Mouse (Mus musculus): ENCODE measurements around the gene Slfn2. TPM values are rescaled to one million over a fixed set of nuclear protein-coding genes. Genes with fewer than 3 reads are reported as not detected.

Gene Slfn2
- total RNA-seq, 2 experiments from 2014 or later: 13.3 to 50.9 TPM

GRCm38 (mm10) chr11:83070321-83070970 is 5.5 kb downstream of the Slfn2 start:
- no peak for ATAC-seq (replicated peaks; ENCODE audit: poor library complexity)

DNA sequence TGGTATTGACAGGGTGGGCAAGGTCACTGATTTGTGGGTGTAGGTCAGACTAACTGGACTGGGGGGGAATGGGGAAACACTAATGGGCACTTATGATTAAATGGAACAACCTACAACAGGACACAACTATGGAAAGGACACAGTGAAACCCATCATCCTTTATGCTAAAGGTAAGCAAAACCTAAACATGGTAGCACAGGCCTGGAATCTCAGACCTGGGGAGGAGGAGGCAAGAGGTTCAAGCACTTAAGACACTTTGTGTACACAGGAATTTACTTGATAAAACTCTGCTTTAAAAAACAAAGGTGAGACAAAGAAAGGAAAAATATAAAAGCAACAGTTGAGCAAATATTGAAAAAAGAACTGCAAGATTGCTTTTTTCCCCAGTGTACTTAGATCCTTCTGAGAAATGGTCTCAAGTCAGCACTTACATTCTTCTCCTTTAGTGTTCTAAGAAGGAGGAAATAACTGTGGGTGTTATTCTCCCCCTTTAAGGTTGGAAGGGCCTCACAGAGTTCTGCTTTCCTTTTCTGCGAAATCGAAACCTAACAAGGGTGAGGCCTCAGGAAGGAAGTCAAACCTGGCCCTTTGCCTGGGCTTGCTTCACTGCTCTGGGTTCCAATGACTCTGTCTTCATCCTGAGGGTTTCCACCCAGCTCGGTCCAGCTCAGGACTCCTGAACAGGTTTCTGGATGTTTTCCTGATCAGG is 13.0 kb downstream of the Slfn2 start:
- peak; percentile 97 for ATAC-seq (replicated peaks; ENCODE audit: poor library complexity)

- ATAC-seq (replicated peaks; ENCODE audit: poor library complexity): no peak
These were observed 13.7 kb downstream of the Slfn2 start for GRCm38 (mm10) chr11:83078423-83079140.

- ATAC-seq (replicated peaks; ENCODE audit: poor library complexity): no peak
These were observed 14.7 kb downstream of the Slfn2 start for GRCm38 (mm10) chr11:83079487-83080199.

DNA sequence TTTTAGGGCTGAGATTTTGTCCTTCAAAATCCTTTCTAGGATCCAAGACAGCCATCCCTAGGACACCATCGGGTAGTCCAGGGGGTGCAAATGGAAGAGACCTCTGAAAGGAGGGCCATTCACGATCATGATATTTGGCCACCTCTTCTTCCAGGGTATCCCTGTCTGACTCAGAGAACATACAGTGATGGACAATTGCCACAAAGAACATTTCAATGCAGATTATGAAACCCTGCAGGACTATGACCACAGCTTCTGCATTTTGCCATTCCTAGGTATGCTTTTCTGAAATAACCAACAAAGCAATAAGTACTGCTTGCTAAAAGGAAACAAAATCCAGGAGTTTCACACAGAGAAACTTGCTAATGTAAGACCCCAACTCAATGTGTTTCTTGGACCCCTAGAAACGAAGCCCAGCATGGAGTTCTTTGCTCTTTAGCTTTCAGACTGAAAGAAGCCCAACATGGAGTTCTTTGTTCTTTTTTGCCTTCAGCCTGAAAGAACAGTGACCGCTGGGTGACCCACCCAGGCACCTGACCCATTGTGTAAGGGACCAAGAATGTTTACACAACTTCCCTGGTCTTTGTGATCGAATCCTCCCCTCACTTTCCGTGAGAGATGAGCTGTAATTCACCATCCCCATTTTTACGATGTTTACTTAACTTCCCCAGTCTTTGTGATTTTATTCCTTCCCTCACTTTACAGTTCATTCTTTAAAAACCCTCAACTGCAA is 18.0 kb downstream of the Slfn2 start:
- peak; percentile 54 for ATAC-seq (replicated peaks; ENCODE audit: poor library complexity)

GRCm38 (mm10) chr11:83084161-83084560 is 19.2 kb downstream of the Slfn2 start:
- ATAC-seq (replicated peaks; ENCODE audit: poor library complexity): no peak

DNA sequence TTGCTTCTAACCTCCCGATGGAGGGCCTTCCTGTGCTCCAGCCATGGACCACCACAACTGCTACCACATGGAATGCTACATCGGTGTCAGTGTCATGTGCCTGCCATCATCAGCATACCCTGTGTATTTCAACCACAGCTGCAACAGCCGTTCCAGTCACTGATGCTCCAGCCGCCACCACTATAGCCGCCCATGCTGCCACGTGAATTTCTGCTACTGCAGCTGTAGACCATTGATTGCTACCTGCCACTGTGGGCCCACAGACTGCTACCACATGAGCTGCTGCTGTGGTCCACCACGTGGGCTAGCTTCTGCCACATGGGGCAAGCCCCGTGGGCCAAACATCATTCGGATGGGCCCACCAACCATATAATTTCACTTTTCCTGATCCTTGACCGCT is 19.8 kb downstream of the Slfn2 start:
- ATAC-seq (replicated peaks; ENCODE audit: poor library complexity): no peak

DNA sequence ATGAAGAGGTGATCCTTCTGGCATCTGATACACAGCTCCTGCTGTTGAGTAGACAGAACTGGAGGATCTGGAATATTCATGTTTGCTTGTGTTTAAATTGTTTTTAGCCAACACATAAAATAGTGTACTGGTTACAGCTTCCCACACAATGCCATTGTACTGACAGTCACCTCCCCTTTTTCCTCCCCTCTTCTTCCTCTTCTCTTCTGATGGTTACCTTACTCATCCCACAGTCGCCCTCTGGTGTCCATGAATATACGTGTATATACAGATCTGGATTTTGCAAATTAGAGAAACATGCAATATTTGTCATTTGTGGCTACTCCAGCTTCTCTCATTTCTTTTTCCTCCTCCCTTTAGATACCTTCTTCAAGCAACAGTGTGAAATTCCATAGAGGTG is 50.2 kb downstream of the Slfn2 start:
- ATAC-seq (replicated peaks; ENCODE audit: poor library complexity): 0 out of 2 replicates have a peak, but pooled peaks have one; percentile 31

GRCm38 (mm10) chr11:83116597-83117227 is 51.8 kb downstream of the Slfn2 start, which contains the start of gene Slfn1:
Gene Slfn1 (plus strand): TSS chr11:83116849.
- 0 out of 2 replicates have a peak, but pooled peaks have one; percentile 39 for ATAC-seq (replicated peaks; ENCODE audit: poor library complexity)

DNA sequence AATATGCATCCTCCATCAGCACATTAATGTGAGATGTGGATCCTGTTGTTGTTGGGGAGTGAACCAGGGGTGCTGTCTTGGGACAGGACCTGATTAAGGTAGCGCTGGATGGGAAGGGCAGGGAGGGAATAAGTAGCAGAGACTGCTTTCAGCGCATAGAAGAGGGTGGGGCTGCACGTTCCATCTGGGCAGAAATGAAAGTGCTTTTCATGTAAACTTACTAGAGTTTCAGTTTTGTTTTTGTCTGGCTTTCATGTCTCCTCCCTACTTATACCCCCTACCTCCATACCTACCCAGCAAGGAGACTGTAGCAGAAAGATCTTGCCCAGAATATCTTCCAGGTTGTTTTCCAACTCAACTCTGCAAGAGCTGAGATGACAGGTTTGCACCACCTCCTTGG is 53.1 kb downstream of the Slfn2 start:
- ATAC-seq (replicated peaks; ENCODE audit: poor library complexity): 0 out of 2 replicates have a peak, but pooled peaks have one; percentile 31

Other genes starting within 250 kb of the Slfn2 start
- gene Rffl, start 193.9 kb upstream of the Slfn2 start, total RNA-seq (2015): 26.3 and 27.5 TPM in 2 replicates
- 18.3 and 18.9 TPM in 2 replicates for gene Rffl, start 193.9 kb upstream of the Slfn2 start, total RNA-seq (2017)
- 14.7 and 15.6 TPM in 2 replicates for gene Rad51d, start 174.5 kb upstream of the Slfn2 start, total RNA-seq (2015)
- 9.8 and 10.6 TPM in 2 replicates for gene Rad51d, start 174.5 kb upstream of the Slfn2 start, total RNA-seq (2017)
- not detected in 2 replicates for gene Fndc8, start 173.0 kb upstream of the Slfn2 start, total RNA-seq (2015)
- not detected in 2 replicates for gene Fndc8, start 173.0 kb upstream of the Slfn2 start, total RNA-seq (2017)
- gene Nle1, start 156.7 kb upstream of the Slfn2 start, total RNA-seq (2015): 21.1 and 27.4 TPM in 2 replicates
- 20.3 and 27.2 TPM in 2 replicates for gene Nle1, start 156.7 kb upstream of the Slfn2 start, total RNA-seq (2017)
- 0.05 and 0.07 TPM in 2 replicates for gene Unc45b, start 154.6 kb upstream of the Slfn2 start, total RNA-seq (2015)
- not detected in 2 replicates for gene Unc45b, start 154.6 kb upstream of the Slfn2 start, total RNA-seq (2017)
- gene Slfn5, start 113.8 kb upstream of the Slfn2 start, total RNA-seq (2015): 1.4 and 1.5 TPM in 2 replicates
- 1.7 and 2.8 TPM in 2 replicates for gene Slfn5, start 113.8 kb upstream of the Slfn2 start, total RNA-seq (2017)
- 33.4 and 33.6 TPM in 2 replicates for gene Slfn9, start 73.3 kb upstream of the Slfn2 start, total RNA-seq (2015)
- 33.1 and 41.3 TPM in 2 replicates for gene Slfn9, start 73.3 kb upstream of the Slfn2 start, total RNA-seq (2017)
- gene Slfn8, start 44.3 kb upstream of the Slfn2 start, total RNA-seq (2015): 8.6 and 10.9 TPM in 2 replicates
- 7.7 and 13.3 TPM in 2 replicates for gene Slfn8, start 44.3 kb upstream of the Slfn2 start, total RNA-seq (2017)
- gene Slfn1, start 51.7 kb downstream of the Slfn2 start, total RNA-seq (2015): 2.7 and 3.3 TPM in 2 replicates
- gene Slfn1, start 51.7 kb downstream of the Slfn2 start, total RNA-seq (2017): 5.4 and 5.8 TPM in 2 replicates
- 19.0 and 22.5 TPM in 2 replicates for gene Slfn4, start 110.1 kb downstream of the Slfn2 start, total RNA-seq (2015)
- 7.9 and 9.8 TPM in 2 replicates for gene Slfn4, start 110.1 kb downstream of the Slfn2 start, total RNA-seq (2017)
- gene Slfn3, start 126.2 kb downstream of the Slfn2 start, total RNA-seq (2015): 21.3 and 22.2 TPM in 2 replicates
- 26.4 and 30.4 TPM in 2 replicates for gene Slfn3, start 126.2 kb downstream of the Slfn2 start, total RNA-seq (2017)
- gene Slfn14, start 221.6 kb downstream of the Slfn2 start, total RNA-seq (2015): 0.24 TPM in 1 of 2 replicates, not detected in the other
- gene Slfn14, start 221.6 kb downstream of the Slfn2 start, total RNA-seq (2017): not detected in 2 replicates
- gene Ap2b1, start 233.9 kb downstream of the Slfn2 start, total RNA-seq (2015): 52.4 and 58.5 TPM in 2 replicates
- gene Ap2b1, start 233.9 kb downstream of the Slfn2 start, total RNA-seq (2017): 51.3 and 67.6 TPM in 2 replicates
- 12.8 and 13.0 TPM in 2 replicates for gene Pex12, start 237.5 kb downstream of the Slfn2 start, total RNA-seq (2015)
- 4.7 and 8.7 TPM in 2 replicates for gene Pex12, start 237.5 kb downstream of the Slfn2 start, total RNA-seq (2017)

All from megakaryocyte progenitor cell, adult 5-6 weeks (primary cell).